Mouse (Mus musculus) intestine, postnatal 0 days (tissue): ENCODE data around the gene Tubgcp6. TPM values are rescaled to one million over a fixed set of nuclear protein-coding genes. Genes with fewer than 3 reads are reported as not detected.

ENCODE experiments used
- ATAC-seq: fragments of 200-750 bp; cut with Nextera tagmentation; 2 replicates; pipeline ENCODE4 v1.8.0; 2017; ENCODE audit warnings: mild to moderate bottlenecking, moderate TSS enrichment, moderate library complexity
- H3K27ac ChIP-seq: fragments of 300-500 bp; sonication (generic); 2 replicates; pipeline ENCODE4 v1.5.1; 2014; ENCODE audit warnings: mild to moderate bottlenecking, low read depth, low read length, moderate library complexity
- H3K27me3 ChIP-seq: fragments of 300-500 bp; sonication (generic); replicated peaks from 2 replicates; pipeline ENCODE4 v1.6.1; 2014; ENCODE audit warnings: low read length, mixed read lengths; ENCODE audit not compliant: control insufficient read depth, insufficient read depth
- H3K36me3 ChIP-seq: fragments of 300-500 bp; sonication (generic); 2 replicates; pipeline ENCODE4 v1.6.1; 2014; ENCODE audit warnings: mild to moderate bottlenecking, moderate library complexity; ENCODE audit not compliant: control insufficient read depth, insufficient read depth
- H3K4me1 ChIP-seq: fragments of 300-500 bp; sonication (generic); replicated peaks from 2 replicates; pipeline ENCODE4 v1.6.1; 2014; ENCODE audit warnings: antibody characterized with exemption, low read length, mixed read lengths; ENCODE audit not compliant: control insufficient read depth, insufficient read depth
- H3K4me2 ChIP-seq: fragments of 300-500 bp; sonication (generic); replicated peaks from 2 replicates; pipeline ENCODE4 v1.6.1; 2014; ENCODE audit warnings: low read depth, mild to moderate bottlenecking, moderate library complexity
- H3K4me3 ChIP-seq: fragments of 300-500 bp; sonication (generic); 2 replicates; pipeline ENCODE4 v1.5.1; 2014; ENCODE audit warnings: low read depth, low read length
- H3K9ac ChIP-seq: fragments of 300-500 bp; sonication (generic); 2 replicates; pipeline ENCODE4 v1.6.1; 2014; ENCODE audit warnings: mild to moderate bottlenecking, low read depth, low read length
- H3K9me3 ChIP-seq: fragments of 300-500 bp; sonication (generic); 2 replicates; pipeline ENCODE4 v1.6.1; 2016; ENCODE audit warnings: mixed run types; ENCODE audit not compliant: control insufficient read depth
- CTCF ChIP-seq: sonication (generic); IDR thresholded peaks from 2 replicates; pipeline ENCODE4 v1.5.1; 2016; ENCODE audit warnings: low read depth, mild to moderate bottlenecking, control low read depth, antibody characterized with exemption, moderate library complexity
- WGBS: fragments of 180-500 bp; shearing (Covaris S2); extraction: QIAGEN DNeasy Blood & Tissue Kit; methylation state at CpG from one replicate; pipeline ENCODE4 v1.1.7; 2014; 5-methylcytosine and 5-hydroxymethylcytosine counted together
- polyA plus RNA-seq: library from polyadenylated mRNA; unstranded; fragments of >200 nt; fragmentation: Nextera tagmentation; extraction: Ambion mirVana; gene quantifications from 2 replicates; pipeline ENCODE4 v1.2.1, GENCODE M21; 2015

The Tubgcp6 gene
- polyA plus RNA-seq, 1 experiment from 2014 or later = 3.6 TPM

- Histone ChIP-seq H3K9me3 (no peaks in the 10 kb centered on the region), H3K4me2 (peak overlapping the region; percentile 58), H3K27me3 (peaks cover 68% of the 10 kb centered on the region), H3K4me3 (no peak overlapping the region), H3K27ac (no peak overlapping the region), H3K9ac (no peak overlapping the region), H3K4me1 (peaks cover 3% of the 10 kb centered on the region; the same call in 1 of the 2 replicates), H3K36me3 (no peaks in the 10 kb centered on the region)
- no peak for ATAC-seq
- WGBS = 69% methylated on average over 24 of the region's 24 CpGs
- no peak for TF ChIP-seq CTCF
Measured at GRCm38 (mm10) chr15:89145813-89146350, 23.0 kb upstream of the Tubgcp6 start.

GRCm38 (mm10) chr15:89144965-89145364, 22.1 kb upstream of the Tubgcp6 start:
- WGBS = 73% methylated on average over 11 of the region's 11 CpGs
- ATAC-seq = no peak
- Histone ChIP-seq H3K27me3 (peaks cover 72% of the 10 kb centered on the region), H3K4me2 (no peak overlapping the region), H3K9me3 (no peaks in the 10 kb centered on the region), H3K9ac (no peak overlapping the region), H3K4me1 (peaks cover 3% of the 10 kb centered on the region; the same call in 1 of the 2 replicates), H3K27ac (no peak overlapping the region), H3K36me3 (no peaks in the 10 kb centered on the region), H3K4me3 (no peak overlapping the region)
- TF ChIP-seq CTCF = no peak

- WGBS = 67% methylated on average over 2 of the region's 2 CpGs
- H3K4me3 ChIP-seq = no peak overlapping the region
- peaks cover 69% of the 10 kb centered on the region for H3K27me3 ChIP-seq
- H3K9ac ChIP-seq = no peak overlapping the region
- H3K9me3 ChIP-seq = no peaks in the 10 kb centered on the region
- no peaks in the 10 kb centered on the region for H3K36me3 ChIP-seq
- ATAC-seq = no peak
- H3K27ac ChIP-seq = no peak overlapping the region
- no peak for TF ChIP-seq CTCF
- no peak overlapping the region for H3K4me2 ChIP-seq
- no peaks in the 10 kb centered on the region for H3K4me1 ChIP-seq
Measured at GRCm38 (mm10) chr15:89143134-89143533, 20.2 kb upstream of the Tubgcp6 start.

DNA sequence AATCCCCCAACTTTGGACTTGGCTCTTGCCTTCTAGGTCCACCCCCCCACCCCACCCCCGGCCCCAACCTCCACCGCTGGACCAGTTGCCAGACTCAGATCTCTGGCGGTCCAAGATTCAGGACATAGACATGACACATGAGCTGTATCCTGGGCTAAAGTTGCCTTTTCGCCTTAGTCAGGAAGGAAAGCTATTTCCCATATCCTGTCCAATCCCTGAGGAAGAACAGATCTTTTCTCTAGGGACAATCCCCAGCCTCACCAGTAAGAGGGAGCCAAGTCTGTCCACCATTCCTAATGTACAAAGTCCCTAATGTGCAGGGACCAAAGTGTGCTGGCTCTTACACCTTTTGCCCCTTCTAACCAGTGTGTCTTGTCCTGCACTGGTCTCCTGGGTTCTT, 19.0 kb upstream of the Tubgcp6 start:
- H3K9me3 ChIP-seq = no peaks in the 10 kb centered on the region
- H3K4me3 ChIP-seq = no peak overlapping the region
- H3K36me3 ChIP-seq = no peaks in the 10 kb centered on the region
- WGBS = 63% methylated on average over 4 of the region's 4 CpGs
- H3K27me3 ChIP-seq = peaks cover 57% of the 10 kb centered on the region
- H3K27ac ChIP-seq = no peak overlapping the region
- no peaks in the 10 kb centered on the region for H3K4me1 ChIP-seq
- no peak overlapping the region for H3K9ac ChIP-seq
- no peak overlapping the region for H3K4me2 ChIP-seq
- no peak for TF ChIP-seq CTCF
- ATAC-seq = no peak

- TF ChIP-seq CTCF = no peak
- Histone ChIP-seq H3K4me2 (no peak overlapping the region), H3K27me3 (peaks cover 52% of the 10 kb centered on the region), H3K4me3 (no peak overlapping the region), H3K9ac (no peak overlapping the region), H3K36me3 (no peaks in the 10 kb centered on the region), H3K4me1 (no peaks in the 10 kb centered on the region), H3K27ac (no peak overlapping the region), H3K9me3 (no peaks in the 10 kb centered on the region)
- WGBS = 25% methylated on average over 5 of the region's 5 CpGs
- ATAC-seq = no peak
Measured at GRCm38 (mm10) chr15:89141443-89141842, 18.5 kb upstream of the Tubgcp6 start.

DNA sequence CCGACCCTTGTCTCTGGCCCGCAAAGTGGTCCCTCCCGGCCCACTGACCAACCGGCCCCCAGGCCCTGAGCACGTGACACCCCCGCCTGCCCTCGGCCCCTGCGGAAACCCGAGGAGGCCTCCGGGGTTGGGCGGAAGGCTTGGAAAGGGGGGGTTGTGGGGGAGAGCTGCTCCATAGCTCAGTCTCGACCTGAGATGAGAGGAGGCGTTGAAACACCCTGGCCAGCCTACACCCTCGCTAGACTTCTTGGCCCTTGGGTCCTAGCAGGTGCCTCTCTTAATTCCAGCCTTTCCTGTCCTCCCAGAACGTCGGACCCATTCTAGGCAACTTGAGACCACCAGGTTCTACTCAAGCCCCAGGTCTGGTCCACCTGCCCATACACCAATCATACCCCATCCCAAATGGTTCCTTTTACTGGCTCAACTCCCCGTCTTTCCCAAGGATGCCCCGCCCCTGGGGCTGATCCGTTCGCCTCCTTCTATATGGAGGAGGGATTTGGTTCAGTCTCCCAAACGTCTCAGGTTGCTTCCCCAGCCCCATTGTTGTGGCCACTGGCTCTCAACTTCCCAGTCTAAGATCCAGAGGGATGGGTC, 17.8 kb upstream of the Tubgcp6 start, which contains the start of gene Mapk12:
TSS of gene Mapk12 (minus strand) at position 45 of the 594 bp plus-strand sequence.
- ATAC-seq = peak; percentile 14; the same call in 1 of the 2 replicates
- WGBS = under 1% methylated on average over 21 of the region's 21 CpGs
- H3K9ac ChIP-seq = peak within 1 kb of the TSS; percentile 54
- H3K4me2 ChIP-seq = peak within 1 kb of the TSS; percentile 85
- H3K4me1 ChIP-seq = no peaks in the 10 kb centered on the region
- peak within 1 kb of the TSS; percentile 52 for H3K4me3 ChIP-seq
- no peak within 1 kb of the TSS for H3K27ac ChIP-seq
- peaks cover 46% of the 10 kb centered on the region for H3K27me3 ChIP-seq
- no peaks in the 10 kb centered on the region for H3K36me3 ChIP-seq
- H3K9me3 ChIP-seq = no peaks in the 10 kb centered on the region
- no peak for TF ChIP-seq CTCF
